Mouse (Mus musculus) ovary, postnatal 14 days (tissue): ENCODE results near the gene Lhfpl5.
A peak's percentile ranks its signal among the peaks of the same experiment; 100 is the strongest.
"Not testable (repeated sequence)": the region's sequence is repeated elsewhere in the genome, so short reads cannot be mapped to it uniquely, and the experiment has no call there.

Experiments used
- DNase-seq: peaks from one replicate; pipeline ENCODE4 v3.0.0; 2022; ENCODE audit warnings: low spot score

Gene Lhfpl5

GRCm38 (mm10) chr17:28575244-28576125, at the start of gene Lhfpl5:
Lhfpl5 (plus strand) TSS chr17:28575641.
- peak; percentile 43 for DNase-seq

DNA sequence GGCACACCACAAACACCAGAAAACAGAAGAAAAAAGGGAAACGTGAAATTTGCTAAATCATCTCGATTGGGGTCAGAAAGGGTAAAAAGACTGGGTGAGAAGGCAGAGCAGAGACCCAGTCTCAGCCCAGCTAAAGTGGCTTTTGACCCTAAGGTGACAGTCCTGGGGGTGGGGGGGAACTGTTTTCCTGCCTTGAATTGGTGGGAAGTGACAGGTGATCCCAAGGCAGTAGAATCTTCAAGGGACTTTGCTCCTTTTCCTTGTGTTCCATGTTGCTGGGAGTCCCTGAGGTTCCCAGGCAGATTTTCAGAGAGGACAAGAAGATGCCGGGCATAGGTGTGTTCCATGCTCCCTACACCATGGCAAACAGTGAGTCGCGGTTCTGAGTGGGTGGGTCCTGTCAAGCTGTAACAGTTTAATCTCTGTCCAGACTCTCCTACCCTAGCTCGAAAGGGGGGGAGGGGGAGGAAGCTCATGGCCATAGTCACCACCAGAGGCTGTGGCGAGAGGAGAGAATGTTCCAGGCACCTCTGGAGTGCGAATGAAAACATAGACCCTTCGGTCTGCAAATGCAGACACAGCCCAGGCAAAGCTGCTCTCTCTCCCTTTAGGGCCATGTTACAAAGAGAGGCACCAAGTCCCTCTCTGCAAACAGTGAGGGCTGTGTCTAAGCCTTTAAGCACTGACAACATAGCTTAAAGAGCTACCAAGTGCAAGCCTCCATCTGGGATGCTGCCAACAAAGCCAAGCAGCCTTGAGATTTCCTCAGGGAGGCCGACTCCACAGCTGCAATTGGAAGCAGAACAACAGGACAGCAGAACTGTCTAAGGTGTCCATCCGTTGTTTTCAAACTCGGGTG, 48.0 kb upstream of the Lhfpl5 start:
- DNase-seq, result no peak

DNA sequence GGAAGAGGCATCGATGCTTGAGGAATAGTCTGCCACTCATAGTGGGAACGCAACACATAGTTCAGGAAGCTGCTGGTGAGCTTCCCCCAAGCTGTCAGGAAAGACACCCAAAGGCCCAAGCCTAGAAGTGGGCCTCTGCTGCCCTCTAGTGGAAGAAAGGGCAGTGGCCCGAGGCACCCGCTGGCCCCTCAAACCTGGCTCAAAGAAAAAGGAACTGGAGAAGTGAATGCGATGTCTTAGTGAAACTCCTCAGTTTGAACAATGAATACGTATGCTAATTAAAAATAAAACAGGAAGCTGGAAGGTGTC, 47.4 kb upstream of the Lhfpl5 start:
- DNase-seq, result peak; percentile 87

GRCm38 (mm10) chr17:28529116-28529515, 46.3 kb upstream of the Lhfpl5 start:
- no peak for DNase-seq

DNA sequence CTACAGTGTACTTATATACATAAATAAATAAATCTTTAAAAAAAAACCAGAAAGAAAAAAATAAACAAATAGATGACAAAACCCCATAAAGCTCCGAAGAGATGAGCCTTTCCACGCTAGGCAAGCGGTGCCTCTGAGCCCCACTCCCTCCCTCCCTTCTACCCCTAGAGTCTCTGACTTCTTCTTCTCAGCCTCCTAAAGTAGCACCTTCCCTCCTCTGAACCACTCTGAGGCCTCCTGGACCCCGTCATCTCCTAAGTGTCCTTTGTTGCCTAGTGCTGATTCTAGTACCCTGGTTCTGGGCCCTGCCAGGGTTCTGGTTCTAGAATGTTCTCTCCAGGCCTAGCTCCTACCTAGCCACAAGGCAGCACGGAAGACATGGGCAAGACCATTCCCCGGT, 44.9 kb upstream of the Lhfpl5 start, which contains the start of gene Armc12:
Armc12 (plus strand) TSS at position 301 of the 400 bp plus-strand sequence.
- no peak for DNase-seq

DNA sequence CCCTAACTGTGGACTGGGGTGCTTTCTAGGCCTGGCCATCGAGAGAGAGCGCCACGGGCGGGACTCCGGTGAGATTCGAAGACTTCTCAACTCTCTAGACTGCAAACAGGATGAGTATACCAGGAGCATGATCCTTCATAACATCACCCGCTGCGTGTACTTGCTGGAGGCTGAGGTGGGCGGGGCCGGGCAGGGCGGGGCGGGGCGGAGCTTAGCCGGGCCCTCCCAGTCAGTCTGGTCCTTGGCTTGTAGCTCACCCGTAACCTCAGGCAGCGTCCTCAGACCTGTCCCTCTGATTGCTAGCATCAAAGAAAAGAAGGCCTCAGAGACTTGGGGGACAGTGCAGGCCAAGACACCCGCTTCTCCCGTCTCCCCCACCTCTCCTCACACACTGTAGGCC, 43.5 kb upstream of the Lhfpl5 start:
- no peak for DNase-seq

DNA sequence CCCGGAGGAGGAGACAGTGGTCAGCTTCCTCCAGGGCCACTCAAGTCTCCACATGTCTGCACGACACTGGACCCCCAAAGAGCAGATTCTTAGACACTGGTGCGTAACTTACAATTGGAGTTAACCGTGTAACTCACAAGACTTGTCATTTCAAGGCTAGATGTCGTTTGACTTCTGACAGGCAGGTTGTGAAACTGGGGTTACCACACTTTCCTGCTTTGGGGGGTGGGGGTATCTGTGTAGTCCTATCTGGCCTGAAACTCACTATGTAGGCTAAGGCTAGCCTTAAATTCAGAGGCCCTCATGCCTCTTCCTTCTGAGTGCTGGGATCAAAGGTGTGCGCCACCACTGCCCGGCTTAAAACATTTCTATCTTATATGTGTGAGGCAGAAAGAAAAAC, 42.9 kb upstream of the Lhfpl5 start:
- no peak for DNase-seq

DNA sequence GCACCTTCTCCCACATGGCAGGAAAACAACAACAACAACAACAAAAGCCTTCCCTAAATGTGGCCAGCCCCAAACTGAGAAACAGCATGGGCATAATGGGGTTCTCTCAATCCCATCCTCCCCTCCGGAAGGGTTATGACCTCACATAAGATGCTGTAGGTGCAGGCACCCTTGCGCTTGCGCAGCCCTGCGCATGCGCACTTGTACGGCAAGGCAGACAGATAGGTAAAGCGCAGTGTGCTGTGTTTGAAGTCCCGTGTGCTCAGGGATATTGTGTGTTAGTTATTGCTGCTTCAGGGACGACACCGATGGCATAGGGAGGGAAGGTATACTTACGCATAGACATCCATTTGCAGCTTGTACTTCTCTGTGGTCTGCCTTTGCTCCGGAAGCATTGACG, 42.1 kb upstream of the Lhfpl5 start:
- no peak for DNase-seq

GRCm38 (mm10) chr17:28537881-28538280, 37.6 kb upstream of the Lhfpl5 start:
- no peak for DNase-seq

GRCm38 (mm10) chr17:28546925-28547324, 28.5 kb upstream of the Lhfpl5 start:
- no peak for DNase-seq

DNA sequence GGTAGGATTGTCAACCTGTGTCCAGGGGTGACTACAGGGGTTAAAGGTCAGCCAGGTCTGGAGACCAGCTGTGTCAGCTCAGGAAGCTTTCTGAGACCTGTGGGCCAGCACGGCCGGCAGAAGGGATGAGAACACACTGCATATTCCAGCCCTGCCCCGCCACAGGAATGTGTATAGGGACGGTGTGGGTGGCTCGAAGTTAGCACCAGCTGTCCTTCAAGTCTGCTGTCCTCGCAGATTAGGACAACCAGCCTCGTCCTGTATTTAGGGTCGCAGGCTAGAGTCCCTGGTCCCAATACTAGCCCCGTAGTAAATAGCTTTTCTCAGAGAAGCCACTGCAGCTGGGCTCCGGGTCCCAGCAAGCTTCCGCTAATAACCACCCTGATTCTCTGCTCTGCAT, 26.9 kb upstream of the Lhfpl5 start:
- no peak for DNase-seq

DNA sequence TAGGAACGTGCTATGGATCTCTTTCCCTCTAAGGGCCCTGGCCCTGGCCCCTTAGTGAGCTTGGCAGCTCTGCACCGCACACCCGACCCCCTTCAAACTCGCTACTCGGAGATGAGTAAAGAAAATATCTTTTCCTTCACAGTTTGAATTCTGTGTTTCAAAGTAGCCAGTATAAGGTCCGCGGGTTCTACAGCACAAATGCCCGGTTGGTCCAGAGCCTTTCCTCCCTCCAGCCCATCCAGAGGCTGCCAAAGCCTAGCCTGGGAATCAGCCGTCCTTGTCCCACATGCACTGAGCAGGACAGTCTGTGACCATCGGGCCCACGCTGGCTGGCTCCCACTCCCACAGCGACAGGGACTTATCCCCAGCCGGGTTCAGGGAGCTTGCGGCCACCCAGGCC, 26.3 kb upstream of the Lhfpl5 start, which contains the start of gene Clpsl2:
Clpsl2 (plus strand) TSS at position 301 of the 400 bp plus-strand sequence.
- DNase-seq, result no peak

- peak; percentile 73 for DNase-seq
Observed at GRCm38 (mm10) chr17:28553040-28553793, 22.2 kb upstream of the Lhfpl5 start.

DNA sequence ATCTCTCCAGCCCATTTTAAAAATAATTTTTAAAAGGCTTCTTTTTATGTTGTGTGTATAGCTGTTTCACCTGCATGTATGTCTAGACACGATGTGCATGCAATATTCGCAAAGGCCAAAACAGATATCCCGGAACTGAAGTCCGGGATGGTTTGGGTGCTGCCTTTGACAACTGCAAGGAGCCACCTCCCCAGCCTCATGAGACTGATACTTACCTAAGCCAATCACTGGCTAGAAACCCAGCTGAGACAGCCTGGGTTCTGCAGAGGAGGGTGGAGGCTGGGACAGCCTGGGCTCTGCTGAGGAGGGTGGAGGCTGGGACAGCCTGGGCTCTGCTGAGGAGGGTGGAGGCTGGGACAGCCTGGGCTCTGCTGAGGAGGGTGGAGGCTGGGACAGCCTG, 21.4 kb upstream of the Lhfpl5 start:
- not testable (repeated sequence) for DNase-seq

GRCm38 (mm10) chr17:28556635-28557396, 18.6 kb upstream of the Lhfpl5 start:
- no peak for DNase-seq

DNA sequence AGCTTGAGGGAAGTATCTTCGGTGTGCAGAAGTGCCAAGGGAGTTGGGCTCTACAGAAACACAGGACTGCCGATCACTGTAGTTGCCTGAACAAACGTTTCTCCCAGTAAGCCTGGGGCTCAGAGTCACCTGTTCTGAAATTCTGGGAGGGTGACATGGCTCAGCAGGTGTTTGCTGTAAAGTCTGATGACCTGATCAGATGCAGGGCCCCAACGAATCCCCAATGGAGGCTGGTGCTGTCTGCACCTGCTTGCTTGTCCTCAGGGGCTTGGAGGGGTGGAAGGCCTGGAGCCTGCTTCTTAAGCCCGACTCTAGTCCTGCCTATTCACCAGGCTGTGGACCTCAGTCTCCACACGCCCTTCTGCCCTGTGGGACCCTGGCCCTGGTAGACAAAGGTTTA, 17.7 kb upstream of the Lhfpl5 start:
- no peak for DNase-seq

- DNase-seq, result no peak
Observed at GRCm38 (mm10) chr17:28560598-28560997, 14.8 kb upstream of the Lhfpl5 start, which contains the start of gene Clps. Clps (minus strand) TSS chr17:28560766.

DNA sequence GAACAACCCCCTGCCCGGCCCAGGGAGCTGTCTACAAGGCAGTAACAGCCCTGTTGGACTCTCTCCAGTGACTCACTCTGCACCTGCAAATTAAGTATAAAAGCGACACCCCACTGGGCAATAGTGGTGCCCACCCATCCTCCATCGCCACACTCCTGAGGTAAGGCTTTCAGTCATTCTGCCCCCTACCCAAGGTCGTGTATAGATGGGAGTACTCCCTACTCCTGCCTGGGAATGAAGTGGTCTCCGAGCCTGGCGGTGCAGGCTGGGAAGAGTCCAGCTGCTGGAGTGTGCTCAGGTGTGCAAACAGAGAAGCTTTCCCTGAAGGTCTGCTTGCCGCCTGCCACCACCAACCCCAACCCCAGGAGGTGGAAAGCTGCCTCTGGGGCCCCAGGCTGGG, 13.8 kb upstream of the Lhfpl5 start:
- no peak for DNase-seq

DNA sequence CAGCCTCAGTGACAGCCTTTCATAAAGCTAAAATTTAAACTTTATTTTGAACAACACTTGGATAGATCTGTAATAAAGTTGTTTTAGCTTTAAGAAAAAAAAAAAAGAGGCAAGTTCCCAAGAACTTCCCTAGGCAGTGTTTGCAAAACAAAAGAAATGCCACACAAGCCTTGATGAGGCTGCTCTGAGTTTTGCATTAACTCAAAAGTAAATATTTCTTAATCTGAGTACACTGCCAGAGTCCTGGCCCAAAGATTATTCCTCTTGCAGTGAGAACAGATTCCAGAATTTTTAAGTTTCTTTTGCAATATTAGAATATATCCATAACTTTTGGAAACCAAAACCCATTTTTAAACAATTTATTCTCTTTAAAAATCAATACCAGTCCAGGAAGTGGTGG, 10.3 kb upstream of the Lhfpl5 start:
- DNase-seq, result no peak

GRCm38 (mm10) chr17:28567541-28567940, 7.9 kb upstream of the Lhfpl5 start:
- DNase-seq, result no peak

GRCm38 (mm10) chr17:28571868-28572267, 3.6 kb upstream of the Lhfpl5 start:
- no peak for DNase-seq
